Mouse (Mus musculus) intestine, embryonic 15.5 days (tissue): ENCODE data around the gene Aldh2. TPM values are rescaled to one million over a fixed set of nuclear protein-coding genes. Genes with fewer than 3 reads are reported as not detected.

Experiments used
- polyA plus RNA-seq: library from polyadenylated mRNA; unstranded; fragments of >200 nt; fragmentation: Nextera tagmentation; extraction: Ambion mirVana; gene quantifications from 2 replicates; pipeline ENCODE4 v1.2.1, GENCODE M21; 2015

The Aldh2 gene
- polyA plus RNA-seq, 1 experiment from 2014 or later = 189 TPM

Other genes starting within 250 kb of the Aldh2 start
- 55.1 and 58.1 TPM in 2 replicates for gene Trafd1, start 208.2 kb downstream of the Aldh2 start, polyA plus RNA-seq
- gene Naa25, start 195.9 kb downstream of the Aldh2 start, polyA plus RNA-seq = 46.3 and 48.0 TPM in 2 replicates
- 2.5 and 3.8 TPM in 2 replicates for gene Tmem116, start 141.9 kb downstream of the Aldh2 start, polyA plus RNA-seq
- 173 and 204 TPM in 2 replicates for gene Erp29, start 141.3 kb downstream of the Aldh2 start, polyA plus RNA-seq
- gene Adam1b, start 90.4 kb downstream of the Aldh2 start, polyA plus RNA-seq = 0.08 TPM in 1 of 2 replicates, not detected in the other
- gene Adam1a, start 48.3 kb downstream of the Aldh2 start, polyA plus RNA-seq = 0.77 and 1.2 TPM in 2 replicates
- not detected in 2 replicates for gene Gm42878, start 48.3 kb downstream of the Aldh2 start, polyA plus RNA-seq
- 45.5 and 50.7 TPM in 2 replicates for gene Mapkapk5, start 47.9 kb downstream of the Aldh2 start, polyA plus RNA-seq
- 2.9 and 3.1 TPM in 2 replicates for gene Acad12, start 25.1 kb upstream of the Aldh2 start, polyA plus RNA-seq
- 4.6 and 6.9 TPM in 2 replicates for gene Acad10, start 66.7 kb upstream of the Aldh2 start, polyA plus RNA-seq
- 31.7 and 34.0 TPM in 2 replicates for gene Brap, start 66.7 kb upstream of the Aldh2 start, polyA plus RNA-seq
- gene Atxn2, start 117.5 kb upstream of the Aldh2 start, polyA plus RNA-seq = 56.7 and 59.0 TPM in 2 replicates
- 12.3 and 13.1 TPM in 2 replicates for gene Sh2b3, start 243.8 kb upstream of the Aldh2 start, polyA plus RNA-seq